ENCODE assay signal across 7 mouse cellular contexts in the genomic region with DNA sequence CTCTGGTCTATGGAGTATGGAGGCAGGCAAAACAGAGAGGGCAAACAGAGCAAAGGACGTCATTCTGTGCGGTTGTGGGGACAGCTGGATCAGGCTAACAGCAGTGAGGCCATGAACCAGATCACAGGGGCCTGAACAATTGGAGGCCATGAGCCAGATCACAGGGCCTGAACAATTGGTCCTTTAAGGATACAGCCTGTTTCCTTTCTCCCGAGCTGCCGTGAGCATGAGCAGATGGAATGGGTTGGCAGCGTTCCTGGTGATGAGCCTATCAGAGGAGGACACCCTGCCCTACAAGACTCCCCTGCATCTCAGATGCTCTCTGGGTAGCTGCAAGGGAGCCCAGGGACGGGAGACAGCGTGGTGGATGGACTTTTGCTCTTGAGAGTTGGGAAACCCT. TPM values are rescaled to one million over a fixed set of nuclear protein-coding genes. Genes with fewer than 3 reads are reported as not detected.
DNase-seq lines count a peak whose midpoint lies in the region; ATAC-seq and TF ChIP-seq lines count a peak whose summit lies in the region.

No protein-coding gene starts in this region.

- intact Hi-C loops in heart, adult 2 months (cut with DNase I), result loop anchor here (5.0 kb wide), 1 partner anchor 85 kb away; the partner anchor contains the start of gene Med31

- H3K27ac ChIP-seq in heart, adult 2 months, result peak overlapping the region; percentile 76
- H3K27ac ChIP-seq in stomach, embryonic 15.5 days, result no peak overlapping the region

- peak overlapping the region; percentile 60 for H3K4me3 ChIP-seq in heart, adult 2 months
- peak overlapping the region; percentile 79 for H3K4me3 ChIP-seq in lung, adult 2 months (replicated peaks; ENCODE audit: extremely low read depth, low read depth, low read length)
- peak overlapping the region; percentile 26 for H3K4me3 ChIP-seq in stomach, embryonic 15.5 days (replicated peaks)

- peak; percentile 87; the same call in 1 of the 2 replicates for TF ChIP-seq EP300 in heart, adult 2 months (IDR thresholded peaks at IDR 0.05; ENCODE audit: insufficient read depth, low read depth, low read length)

- peak; percentile 58 for TF ChIP-seq POLR2A in heart, adult 2 months (IDR thresholded peaks at IDR 0.05; ENCODE audit: insufficient read depth, low read depth, low read length)
- no peak for TF ChIP-seq POLR2A in lung, adult 2 months (IDR thresholded peaks at IDR 0.05; ENCODE audit: borderline replicate concordance, extremely low read depth, low read depth, low read length)

- peak overlapping the region; percentile 44; the same call in 1 of the 2 replicates for H3K4me2 ChIP-seq in stomach, embryonic 15.5 days

- peak; percentile 24 for DNase-seq in adrenal gland, adult 8-10 months
- DNase-seq in cerebellum, adult 18-20 months, result peak; percentile 68 to 76
- peak; percentile 55 to 64 for DNase-seq in heart, adult 2 months
- DNase-seq in kidney, postnatal 25 days, result peak; percentile 71 to 80
- no peak for DNase-seq in lung, adult 2 months
- DNase-seq in ovary, adult 18-20 months (ENCODE audit: low spot score), result no peak

- H3K79me2 ChIP-seq in heart, adult 2 months (replicated peaks; ENCODE audit: control insufficient read depth, insufficient read depth, low read length), result no peaks in the 10 kb centered on the region

- ATAC-seq in stomach, embryonic 15.5 days (ENCODE audit: insufficient read depth, low FRiP score, low read depth), result no peak

- H3K9ac ChIP-seq in heart, adult 2 months (ENCODE audit: low read depth, low read length), result peak overlapping the region; percentile 65
- no peak overlapping the region for H3K9ac ChIP-seq in stomach, embryonic 15.5 days

- H3K9me3 ChIP-seq in stomach, embryonic 15.5 days, result no peaks in the 10 kb centered on the region

- H3K4me1 ChIP-seq in heart, adult 2 months (ENCODE audit: control insufficient read depth, insufficient read depth, low read length), result peaks cover 13% of the 10 kb centered on the region
- peaks cover 15% of the 10 kb centered on the region for H3K4me1 ChIP-seq in lung, adult 2 months (ENCODE audit: control insufficient read depth, insufficient read depth, low read length)
- 0 out of 2 replicates have a peak, but pooled peaks cover 4% of the 10 kb centered on the region for H3K4me1 ChIP-seq in stomach, embryonic 15.5 days

- no peaks in the 10 kb centered on the region for H3K27me3 ChIP-seq in heart, adult 2 months (ENCODE audit: control insufficient read depth, insufficient read depth, low read length)
- no peaks in the 10 kb centered on the region for H3K27me3 ChIP-seq in stomach, embryonic 15.5 days (replicated peaks)

- TF ChIP-seq CTCF in heart, adult 2 months (IDR thresholded peaks at IDR 0.05), result no peak
- TF ChIP-seq CTCF in lung, adult 2 months (IDR thresholded peaks at IDR 0.05; ENCODE audit: insufficient read depth, low read length), result no peak

- H3K36me3 ChIP-seq in heart, adult 2 months (ENCODE audit: control insufficient read depth, insufficient read depth, low read length), result peaks cover 15% of the 10 kb centered on the region
- no peaks in the 10 kb centered on the region for H3K36me3 ChIP-seq in stomach, embryonic 15.5 days

- 37% methylated on average over 7 of the region's 7 CpGs for WGBS in heart, adult 2 months
- WGBS in lung, adult 2 months, result 33% methylated on average over 7 of the region's 7 CpGs
- 71% methylated on average over 7 of the region's 7 CpGs for WGBS in stomach, embryonic 15.5 days

RNA-seq across cellular contexts. Expression of gene Xaf1, which starts 0.8 kb away (rescaled TPM):
- total RNA-seq in adrenal gland, adult 8-10 months (2022), result 10 to 100 TPM; 20.7 to 26.4 (median 25.5) TPM
- 10 to 100 TPM in 1 of 2 experiments, 1 to 10 TPM in 1; 9.7 to 10.6 TPM for total RNA-seq in heart, adult 2 months (2021)
- 21.8 and 52.4 TPM in 2 replicates for polyA plus RNA-seq in heart, adult 2 months (2012; rRNA removed)
- polyA plus RNA-seq in lung, adult 2 months (2012; rRNA removed), result 28.2 and 55.3 TPM in 2 replicates
- 5.3 and 6.0 TPM in 2 replicates for polyA plus RNA-seq in stomach, embryonic 15.5 days (2015; fragmentation: Nextera tagmentation; extraction: Ambion mirVana)

RNA-seq across cellular contexts. Expression of gene Fbxo39, which starts 12.0 kb away (rescaled TPM):
- total RNA-seq in adrenal gland, adult 8-10 months (2022), result not detected
- not detected for total RNA-seq in heart, adult 2 months (2021)
- 0.23 TPM in 2 replicates for polyA plus RNA-seq in heart, adult 2 months (2012; rRNA removed)
- 0.12 and 0.31 TPM in 2 replicates for polyA plus RNA-seq in lung, adult 2 months (2012; rRNA removed)
- not detected in 2 replicates for polyA plus RNA-seq in stomach, embryonic 15.5 days (2015; fragmentation: Nextera tagmentation; extraction: Ambion mirVana)

RNA-seq across cellular contexts. Expression of gene Slc13a5, which starts 35.2 kb away (rescaled TPM):
- under 1 TPM in 3 of 4 experiments, not detected in 1; 0.18 to 0.35 (median 0.35) TPM for total RNA-seq in adrenal gland, adult 8-10 months (2022)
- not detected for total RNA-seq in heart, adult 2 months (2021)
- polyA plus RNA-seq in heart, adult 2 months (2012; rRNA removed), result 0.06 and 0.09 TPM in 2 replicates
- not detected in 2 replicates for polyA plus RNA-seq in lung, adult 2 months (2012; rRNA removed)
- 0.14 and 0.34 TPM in 2 replicates for polyA plus RNA-seq in stomach, embryonic 15.5 days (2015; fragmentation: Nextera tagmentation; extraction: Ambion mirVana)

Comparison
In these comparisons a context has a peak if more than half of its experiments do, and no peak if none do; other contexts are left out.
1. DNase-seq: peak in adrenal gland, adult 8-10 months (single experiment), cerebellum, adult 18-20 months (2 of 2), heart, adult 2 months (2 of 2) and kidney, postnatal 25 days (2 of 2); none in lung, adult 2 months (single experiment) and ovary, adult 18-20 months (single experiment).
2. H3K4me3 ChIP-seq: peak in every context shown above with its lines; median percentile 79 in lung, adult 2 months; 60 in heart, adult 2 months; 26 in stomach, embryonic 15.5 days.